Mouse (Mus musculus): ENCODE data around the gene Amotl1. TPM values are rescaled to one million over a fixed set of nuclear protein-coding genes. Genes with fewer than 3 reads are reported as not detected.

Gene Amotl1
- total RNA-seq, 4 experiments from 2014 or later: 15.0 to 18.9 (median 17.4) TPM

DNA sequence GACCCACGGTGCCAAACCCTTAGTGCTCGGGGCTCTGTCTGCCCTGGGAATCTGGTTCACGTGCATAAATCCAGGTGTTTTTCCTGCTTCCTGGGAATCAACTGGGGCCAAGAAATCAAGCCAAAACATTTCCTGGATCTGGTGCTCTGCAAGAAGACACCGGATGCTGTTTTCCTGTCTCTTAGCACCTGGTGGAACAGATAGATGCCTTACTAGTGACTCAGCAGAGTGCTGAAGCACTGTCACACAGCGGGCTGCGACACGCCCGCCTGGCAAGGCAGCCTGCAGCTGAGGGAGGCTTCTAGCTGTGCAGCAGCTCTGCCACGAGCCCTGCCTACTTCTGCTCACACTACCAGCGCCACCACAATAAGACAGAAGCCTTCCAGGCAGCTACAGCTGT, 85.4 kb downstream of the Amotl1 start:
- peak; percentile 16 to 37 for DNase-seq (ENCODE audit: low spot score in 2 of 2)

DNA sequence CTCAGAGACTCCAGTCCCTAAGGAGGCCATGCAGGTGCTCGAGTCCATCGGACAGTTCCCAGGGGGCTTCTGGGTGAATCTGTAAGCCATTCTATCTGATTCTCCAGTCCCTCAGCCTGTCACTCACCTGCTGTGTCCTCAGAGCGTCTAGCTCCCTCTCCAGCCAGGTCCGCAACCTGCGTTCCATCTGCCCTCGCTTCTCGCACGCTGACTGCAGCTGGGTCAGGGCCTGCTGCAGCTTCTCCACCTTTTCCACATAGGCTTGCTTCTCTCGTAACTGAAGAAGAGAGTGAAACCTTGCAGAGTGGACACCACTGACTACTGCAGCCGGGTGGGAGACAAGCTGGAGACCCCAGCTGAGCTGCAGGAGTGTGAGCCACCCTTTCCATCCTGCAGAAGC, 86.5 kb downstream of the Amotl1 start:
- no peak for DNase-seq (ENCODE audit: low spot score in 2 of 2)

DNA sequence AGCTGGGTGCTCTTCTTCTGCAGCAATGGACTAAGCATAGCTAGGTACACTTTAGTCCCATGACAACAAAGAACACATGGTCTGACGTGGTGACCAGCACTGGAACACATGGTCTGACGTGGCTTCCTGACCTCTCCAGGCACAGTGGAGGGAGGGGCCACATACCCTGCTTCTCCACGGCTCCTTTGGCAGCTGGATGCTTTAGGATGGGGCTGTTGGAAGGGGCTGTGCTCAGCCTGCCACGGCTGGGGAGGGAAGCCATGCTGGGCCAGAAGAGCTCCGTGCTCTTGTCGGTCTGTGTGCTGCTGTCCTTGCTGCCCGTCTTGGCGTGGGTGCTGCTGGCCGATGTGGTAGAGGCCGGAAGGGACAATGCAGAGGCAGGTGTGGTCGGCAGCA, 96.5 kb downstream of the Amotl1 start:
- no peak for DNase-seq (ENCODE audit: low spot score in 2 of 2)

DNA sequence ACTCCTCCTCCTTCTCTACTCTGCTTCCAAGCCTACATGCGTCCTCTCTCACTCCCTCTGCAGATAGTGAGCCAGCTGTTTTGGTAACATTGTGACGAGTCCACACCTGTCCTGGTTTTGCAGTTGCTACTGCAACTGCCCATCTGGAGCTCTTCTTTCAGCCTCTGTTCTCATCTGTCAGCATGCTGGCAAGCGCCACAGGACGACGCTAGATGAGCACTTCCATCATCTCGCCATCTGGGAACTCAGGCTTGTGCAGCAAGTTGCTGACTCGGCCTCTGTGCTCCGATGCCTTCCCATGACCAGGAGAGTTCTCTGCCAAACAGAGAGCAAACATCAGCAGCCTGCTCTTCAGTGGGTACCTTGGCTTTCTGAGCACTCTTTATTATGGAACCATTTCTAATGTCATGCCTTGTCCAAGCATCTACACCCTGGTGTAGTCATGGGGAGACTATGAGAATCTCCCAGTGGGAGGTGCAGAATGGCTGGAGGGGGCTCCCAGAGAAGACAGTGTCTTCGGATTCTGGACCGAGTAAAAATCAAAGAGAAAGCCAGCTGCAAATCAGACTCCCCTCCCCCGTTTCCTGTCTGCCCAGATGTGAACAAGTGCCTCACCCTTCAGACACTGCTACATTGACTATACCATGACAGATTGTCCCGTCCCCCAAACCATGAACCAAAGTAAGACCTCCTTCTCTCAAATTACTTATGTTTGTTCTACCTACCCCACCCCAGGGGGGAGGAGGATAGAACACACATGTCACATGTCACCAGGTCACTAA, 97.1 kb downstream of the Amotl1 start:
- no peak for DNase-seq (ENCODE audit: low spot score in 2 of 2)

DNA sequence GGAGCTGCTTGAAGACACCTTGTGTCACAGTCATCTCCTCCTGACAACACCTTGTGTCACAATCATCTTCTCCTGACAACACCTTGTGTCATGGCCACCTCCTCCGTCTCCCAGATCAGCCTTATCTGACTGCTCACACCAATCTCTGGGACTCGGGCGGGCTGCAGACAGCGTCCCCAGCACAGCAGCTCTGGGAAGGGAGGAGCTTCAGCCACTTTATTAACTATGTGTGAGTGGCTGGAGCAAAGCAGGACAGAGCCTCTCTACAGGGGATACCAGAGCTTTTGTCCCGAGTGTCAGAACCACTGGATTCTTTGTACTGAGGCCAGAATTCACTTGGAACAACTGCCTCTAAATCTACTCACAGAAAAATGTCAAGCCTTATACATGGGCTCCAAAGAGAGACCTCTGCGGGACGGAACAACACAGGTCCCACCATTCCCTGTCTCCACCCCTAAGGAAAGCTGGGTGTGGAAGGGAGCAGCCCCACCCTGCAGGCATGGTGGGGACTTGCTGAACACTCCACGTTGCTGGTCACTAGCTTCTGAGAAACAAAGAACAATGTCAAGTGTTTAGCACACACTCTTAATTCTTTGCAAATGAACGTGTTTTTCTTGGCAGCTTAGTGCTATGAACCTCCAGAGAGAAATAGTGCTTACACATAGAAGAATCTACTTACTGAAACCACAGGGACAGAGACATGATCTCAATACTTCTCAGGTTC, 100.7 kb downstream of the Amotl1 start:
- no peak for DNase-seq (ENCODE audit: low spot score in 2 of 2)

DNA sequence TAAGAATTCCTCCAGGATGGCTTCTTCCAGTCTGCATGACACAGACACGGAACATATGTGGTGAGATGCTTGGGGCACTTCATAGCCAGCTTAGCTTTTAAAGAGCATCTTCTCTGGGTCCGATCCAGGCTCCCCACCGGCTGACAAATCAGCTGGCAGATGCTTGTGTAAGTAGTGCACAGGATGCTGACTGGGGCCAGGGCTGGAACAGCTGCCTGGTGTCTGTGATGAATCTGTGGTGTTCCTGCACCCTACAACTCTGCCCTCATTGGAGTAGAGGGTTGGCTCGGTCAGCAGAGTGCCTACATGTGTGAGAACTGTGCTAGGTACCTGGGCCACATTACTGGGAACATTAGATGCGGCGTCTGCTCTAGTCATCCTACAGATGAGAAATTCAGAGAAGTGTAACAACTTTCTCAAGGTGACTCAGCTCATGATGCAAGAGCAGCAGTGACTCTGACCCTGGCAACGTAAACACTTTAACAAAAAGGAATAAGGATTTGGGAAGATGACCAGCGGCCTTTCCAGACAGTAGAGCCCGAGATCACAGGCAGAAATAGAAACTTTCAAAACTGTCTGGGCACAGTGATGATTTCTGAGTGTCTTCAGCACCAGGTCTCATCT, 109.9 kb downstream of the Amotl1 start:
- DNase-seq (ENCODE audit: low spot score in 2 of 2): no peak

DNA sequence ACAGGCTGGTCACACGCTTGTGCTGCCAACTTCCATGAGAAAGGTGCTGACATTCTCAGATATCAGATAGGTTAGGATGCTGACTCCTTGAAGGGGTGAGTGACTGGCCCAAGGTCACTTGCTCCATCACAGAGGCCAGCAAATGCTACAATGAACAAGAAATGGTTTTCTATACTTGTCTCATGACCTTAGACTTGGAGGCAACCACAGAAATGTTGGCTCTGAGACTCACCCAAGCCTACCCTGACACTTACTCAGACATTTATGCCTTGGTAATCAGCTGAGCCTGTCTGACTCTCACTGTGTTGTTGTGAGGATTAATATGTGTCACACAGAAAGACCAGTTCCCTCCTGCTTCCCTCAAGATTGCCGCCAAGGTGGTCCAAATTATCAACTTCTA, 111.2 kb downstream of the Amotl1 start:
- no peak for DNase-seq (ENCODE audit: low spot score in 2 of 2)

DNA sequence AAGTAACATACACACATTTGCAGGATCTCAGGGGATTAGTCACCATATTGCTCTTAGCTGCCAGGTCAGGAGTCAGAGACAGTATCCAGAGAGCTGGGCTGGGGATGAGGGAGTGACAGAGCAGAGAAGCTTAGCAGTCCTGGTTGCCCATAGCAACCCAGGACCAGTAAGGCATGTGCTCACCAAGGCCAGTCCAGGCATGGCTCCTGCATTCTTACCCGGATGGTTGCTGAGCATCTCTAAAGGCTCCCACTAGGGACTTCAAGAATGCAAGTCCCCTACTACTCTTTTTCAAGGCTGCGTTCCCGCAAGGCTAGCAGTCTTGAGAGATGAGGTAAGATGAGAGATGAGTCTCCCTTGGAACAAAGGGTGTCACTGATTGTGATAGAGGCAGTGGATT, 112.6 kb downstream of the Amotl1 start:
- DNase-seq (ENCODE audit: low spot score in 2 of 2): no peak

DNA sequence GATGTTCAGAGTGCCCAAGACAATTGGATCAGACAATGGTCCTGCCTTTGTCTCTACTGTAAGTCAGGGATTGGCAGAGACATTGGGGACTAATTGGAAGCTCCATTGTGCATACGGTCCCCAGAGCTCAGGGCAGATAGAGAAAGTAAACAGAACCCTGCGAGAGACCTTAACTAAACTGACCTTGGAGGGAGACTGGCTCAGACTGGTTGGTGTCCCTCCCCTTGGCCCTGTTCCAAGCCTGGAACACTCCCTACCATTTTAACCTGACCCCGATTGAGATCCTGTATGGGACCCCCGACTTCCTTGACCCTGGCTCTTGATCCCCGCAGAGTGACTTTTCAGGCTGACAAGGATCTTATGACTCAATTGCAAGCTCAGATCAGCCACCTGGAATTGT, 114.9 kb downstream of the Amotl1 start:
- DNase-seq (ENCODE audit: low spot score in 2 of 2): no peak

DNA sequence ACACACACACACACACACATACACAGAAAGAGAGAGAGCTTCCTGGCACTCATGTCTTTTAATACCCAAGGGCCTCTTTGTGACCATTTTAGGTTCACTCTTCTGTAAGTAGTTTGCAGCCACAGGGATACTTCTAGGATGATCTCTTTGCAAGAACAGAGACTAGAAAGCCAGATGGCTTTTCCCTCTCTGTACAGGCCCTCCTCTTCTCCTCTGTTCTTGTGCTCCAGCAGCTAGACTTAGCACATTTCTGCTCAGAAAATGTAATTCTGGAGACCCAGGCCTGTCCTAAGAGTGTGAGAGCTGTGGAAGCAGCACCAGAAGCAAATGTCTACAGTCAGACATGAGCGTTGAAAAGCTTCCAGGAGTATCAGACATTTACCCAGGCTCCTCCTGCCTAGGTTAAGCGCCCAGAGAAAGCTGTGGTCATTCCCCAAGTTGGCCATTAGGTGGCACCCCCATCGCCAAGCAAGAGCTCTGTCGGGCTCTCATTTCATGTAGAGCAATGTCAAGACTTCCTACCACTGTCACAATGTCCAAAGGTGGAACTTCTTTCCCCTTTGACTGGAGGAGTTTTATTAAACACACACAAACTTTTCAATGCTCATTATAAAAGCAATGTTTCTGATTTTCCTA, 121.3 kb downstream of the Amotl1 start:
- DNase-seq (ENCODE audit: low spot score in 2 of 2): peak; percentile 59 to 80

DNA sequence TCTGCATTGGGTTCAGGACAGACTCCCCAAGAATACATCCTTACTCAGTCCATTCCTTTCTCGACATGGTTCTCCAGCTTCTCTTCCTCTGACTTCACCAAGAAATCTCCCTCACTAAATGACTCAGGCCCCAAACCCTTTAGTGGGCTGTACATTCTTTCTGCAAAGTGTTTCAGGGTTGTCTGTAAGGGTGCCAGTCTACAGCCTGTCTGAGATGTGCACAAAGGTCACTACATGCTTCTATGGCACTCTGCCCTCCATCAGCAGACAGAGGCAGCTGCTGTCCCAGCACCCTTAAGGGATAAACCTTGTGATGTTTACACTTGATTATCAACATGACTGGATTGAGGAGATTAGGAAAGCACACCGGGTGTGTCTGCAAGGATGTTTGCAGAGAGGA, 123.2 kb downstream of the Amotl1 start:
- DNase-seq (ENCODE audit: low spot score in 2 of 2): no peak

DNA sequence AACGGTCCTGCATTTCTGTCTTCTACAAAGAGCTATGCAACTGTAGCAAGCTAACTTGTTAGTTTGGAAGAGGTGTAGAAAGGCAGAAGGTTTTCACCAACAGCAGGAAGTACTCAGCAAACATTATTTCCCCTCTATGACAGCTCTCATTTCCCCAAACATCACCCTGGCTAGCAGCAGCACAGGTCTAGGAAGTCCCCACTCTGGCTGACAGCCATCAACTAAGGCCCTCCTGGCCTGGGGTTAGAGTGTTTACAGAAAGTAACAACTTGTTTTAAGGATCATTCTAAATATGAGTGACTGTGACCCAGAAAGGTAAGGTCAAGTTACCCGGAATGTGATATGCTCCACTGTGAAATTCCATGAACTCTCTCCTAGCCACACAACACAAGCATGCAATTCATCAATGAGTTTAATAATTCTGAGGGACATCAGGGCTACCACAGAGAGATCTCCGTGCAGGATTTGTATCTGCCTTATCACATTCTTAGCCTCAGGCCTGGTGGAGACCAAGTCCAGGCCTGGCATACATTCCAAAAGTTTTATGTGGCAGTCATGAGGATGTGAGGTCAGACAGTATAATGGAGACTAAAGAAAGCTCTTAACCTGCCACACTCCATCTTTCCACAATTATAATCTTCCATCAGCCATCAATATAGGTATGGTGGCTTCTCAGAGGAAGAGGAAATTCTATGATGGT, 123.7 kb downstream of the Amotl1 start:
- DNase-seq (ENCODE audit: low spot score in 2 of 2): no peak

DNA sequence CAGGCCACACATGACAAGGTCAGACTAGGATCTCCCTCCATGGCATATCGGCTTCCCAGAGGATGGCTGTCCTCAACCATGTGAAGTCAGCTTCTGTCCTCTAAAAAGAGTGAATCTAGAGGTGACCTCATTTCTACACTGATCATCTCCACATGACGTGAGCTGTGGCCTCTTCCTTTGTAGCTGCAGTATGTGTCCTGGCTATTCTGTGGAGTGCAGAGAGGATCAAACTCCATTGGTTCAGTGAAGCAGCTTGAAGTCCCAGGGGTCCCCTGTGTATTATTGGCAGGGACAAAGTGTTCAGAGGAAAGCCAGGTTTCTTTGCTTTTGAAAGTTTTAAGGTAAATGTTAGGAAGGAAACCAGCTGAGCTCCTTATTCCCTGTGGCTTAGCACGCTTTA, 126.8 kb downstream of the Amotl1 start:
- DNase-seq (ENCODE audit: low spot score in 2 of 2): no peak

DNA sequence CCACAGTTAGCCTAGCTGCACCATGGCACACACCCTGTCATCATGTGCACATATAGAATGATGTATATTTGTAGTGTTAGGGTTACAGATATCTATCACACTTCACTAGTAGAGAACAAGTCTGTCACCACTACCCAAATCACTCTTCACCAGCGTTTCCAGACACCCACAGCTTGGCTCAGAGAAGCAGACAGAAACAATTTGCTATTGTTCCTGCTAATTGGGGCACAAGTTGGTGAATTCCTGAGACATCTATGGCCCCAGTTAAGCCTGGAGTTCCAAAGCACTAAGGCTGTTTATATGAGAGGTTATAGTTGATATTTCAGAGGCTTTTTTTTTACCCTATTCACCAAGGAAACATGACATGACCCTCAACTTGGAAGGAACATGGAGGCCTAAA, 127.6 kb downstream of the Amotl1 start:
- no peak for DNase-seq (ENCODE audit: low spot score in 2 of 2)

DNA sequence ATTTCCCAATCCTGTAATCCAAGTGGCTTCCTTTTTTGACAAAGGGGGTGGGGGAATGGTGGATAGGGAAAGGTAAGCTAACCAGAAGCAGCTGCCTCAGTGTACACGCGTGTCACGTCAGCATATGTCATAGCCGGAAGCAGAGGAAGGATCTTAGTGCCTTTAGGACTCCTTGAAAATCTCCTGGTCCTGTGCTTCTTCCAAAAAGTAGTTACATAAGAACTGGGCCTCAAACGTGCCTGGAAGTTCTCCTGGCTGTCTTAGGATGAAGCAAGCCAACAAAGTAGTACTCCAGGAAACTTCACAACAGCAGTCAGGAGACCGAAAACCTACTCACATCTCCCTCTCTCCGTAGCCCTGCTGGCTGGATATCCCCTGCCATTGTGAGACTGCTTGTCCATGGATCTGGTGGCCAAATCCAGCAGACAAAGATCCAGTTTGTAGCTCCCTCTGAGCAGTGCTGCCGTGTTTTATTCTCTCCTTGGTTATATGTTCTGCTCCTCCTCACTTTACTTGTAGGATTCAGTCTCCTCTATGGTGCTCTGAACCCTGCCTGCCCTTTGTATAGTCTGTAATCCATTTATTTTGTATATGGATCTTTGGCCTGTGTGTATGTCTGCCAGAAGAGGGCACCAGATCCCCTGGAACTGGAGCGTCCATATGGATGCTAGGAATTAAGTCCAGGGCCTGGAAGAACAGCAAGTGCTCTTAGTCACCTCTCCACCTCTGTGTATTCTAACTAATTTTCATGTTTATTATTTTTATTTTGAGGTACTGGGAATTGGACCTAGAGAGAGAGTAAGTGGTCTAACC, 132.0 kb downstream of the Amotl1 start:
- DNase-seq (ENCODE audit: low spot score in 2 of 2): peak in 1 of 2 experiments; percentile 23

DNA sequence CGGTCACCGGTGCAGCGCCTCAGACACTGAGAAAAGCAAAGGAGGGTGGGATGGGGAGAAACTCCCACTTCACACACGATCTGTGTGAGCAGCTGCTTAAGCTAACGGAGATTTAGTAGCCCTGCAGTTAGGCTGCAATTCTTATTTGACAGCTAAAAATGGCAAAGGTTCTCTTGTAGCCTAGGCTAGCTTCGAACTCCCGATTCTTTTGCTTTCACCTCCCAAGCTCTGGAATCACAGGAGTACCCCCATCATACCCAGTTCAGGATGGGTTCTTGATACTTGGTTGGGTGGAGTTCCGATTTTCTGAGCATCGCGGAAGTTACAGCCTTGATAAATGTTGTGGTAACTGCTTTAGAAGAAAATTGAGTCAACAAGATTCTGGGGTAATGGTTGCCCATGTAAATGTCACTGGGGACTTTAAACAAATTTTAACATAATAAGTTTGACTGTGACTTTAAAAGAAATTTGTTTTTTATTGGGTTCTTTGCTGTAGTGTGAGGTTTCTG, 143.9 kb downstream of the Amotl1 start:
- no peak for DNase-seq (ENCODE audit: low spot score in 2 of 2)

DNA sequence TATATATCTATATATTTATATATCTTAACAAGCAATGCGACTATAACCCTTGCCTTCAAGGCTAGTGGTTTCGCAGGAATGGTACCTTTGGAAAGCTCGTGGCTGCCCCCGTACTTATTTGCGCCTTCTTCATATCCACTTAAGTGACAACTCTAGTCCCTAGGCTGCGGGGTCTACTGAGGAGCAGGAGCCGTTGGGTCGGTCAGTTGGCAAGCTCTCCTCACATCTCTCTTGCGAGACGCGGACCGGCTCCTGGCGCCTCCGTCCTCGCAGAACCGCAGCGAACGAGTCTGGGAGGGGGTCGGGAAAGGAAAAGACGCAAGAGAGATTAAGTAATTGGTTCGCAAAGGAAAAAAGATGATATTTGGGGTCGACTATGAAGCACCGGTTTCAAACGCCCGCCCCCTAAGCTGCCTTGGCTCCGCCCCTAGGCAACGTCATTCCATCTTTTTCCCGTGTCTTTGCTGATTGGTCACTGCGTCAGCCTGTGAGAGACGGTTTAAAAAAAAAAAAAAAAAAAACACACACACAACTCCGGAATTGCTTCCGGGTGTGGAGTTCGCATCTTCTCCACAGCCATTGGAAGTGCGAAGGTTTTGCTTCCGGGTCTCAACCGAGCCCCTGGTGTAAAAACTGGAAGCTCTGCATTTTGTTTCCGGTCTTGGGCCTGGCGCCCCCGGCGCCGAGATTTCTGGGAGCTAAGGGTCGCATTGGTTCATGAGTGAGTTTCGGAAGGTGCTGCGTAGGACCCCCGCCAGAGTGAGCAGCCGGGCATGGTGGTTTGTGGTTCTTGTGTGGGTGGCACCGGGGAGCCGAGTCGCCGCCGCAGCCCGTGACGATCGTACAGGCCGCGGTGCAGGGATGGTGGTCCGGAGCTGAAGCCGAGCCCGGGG, 144.6 kb downstream of the Amotl1 start, which contains the start of the genes Kdm4d and Cwc15:
TSS of gene Kdm4d (minus strand) at position 460 of the 893 bp plus-strand sequence.
TSS of gene Cwc15 (plus strand) at position 595 of the 893 bp plus-strand sequence.
- DNase-seq (ENCODE audit: low spot score in 2 of 2): peak; percentile 95 to 97

DNA sequence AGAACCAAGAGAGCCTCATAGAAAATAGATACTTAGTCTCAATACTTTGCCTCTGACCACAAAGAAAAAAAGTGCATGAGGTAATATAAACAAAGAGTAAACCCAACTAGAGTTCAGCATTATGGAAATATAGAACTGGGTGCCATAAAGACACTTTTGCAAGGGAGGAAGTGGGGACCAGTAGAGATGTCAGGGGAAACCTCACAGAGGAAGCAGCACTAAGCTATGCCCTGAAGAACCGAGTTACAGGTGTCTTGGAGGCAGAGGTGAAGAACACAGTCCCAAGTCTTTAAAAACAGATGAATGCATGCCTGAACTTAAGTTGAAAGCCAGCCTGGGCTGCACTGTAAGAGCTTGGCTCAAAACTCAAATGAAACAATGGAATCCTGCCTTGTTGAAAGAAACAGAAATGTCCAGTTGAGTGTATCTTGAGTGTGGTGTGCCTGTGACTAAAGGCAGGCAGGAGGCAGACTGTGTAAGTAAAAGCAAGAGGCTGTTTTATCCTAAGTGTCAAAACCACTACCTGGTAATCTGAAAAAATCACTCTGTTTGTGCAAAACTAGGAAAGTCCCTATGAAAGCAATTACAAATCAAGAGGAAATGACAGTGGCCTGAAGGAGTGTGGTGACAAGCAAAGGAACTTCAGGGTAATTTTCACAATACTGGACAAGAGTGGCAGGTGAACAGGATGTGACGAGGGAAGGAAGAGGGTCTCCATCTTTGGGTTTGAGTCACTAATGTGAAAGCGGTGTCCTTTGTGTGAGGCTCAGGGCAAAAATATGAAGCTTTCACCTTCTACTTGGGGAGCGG, 145.8 kb downstream of the Amotl1 start:
- no peak for DNase-seq (ENCODE audit: low spot score in 2 of 2)
